Mouse (Mus musculus) stomach, embryonic 15.5 days (tissue): ENCODE data around the gene Ppp1r21. TPM values are rescaled to one million over a fixed set of nuclear protein-coding genes. Genes with fewer than 3 reads are reported as not detected.

ENCODE experiments used
- ATAC-seq: fragments of 200-750 bp; cut with Nextera tagmentation; 2 replicates; pipeline ENCODE4 v1.8.0; 2017; ENCODE audit warnings: low read depth, moderate number of reproducible peaks, moderate TSS enrichment; ENCODE audit not compliant: insufficient read depth, low FRiP score
- H3K27ac ChIP-seq: fragments of 300-500 bp; sonication (generic); 2 replicates; pipeline ENCODE4 v1.5.1; 2015; ENCODE audit warnings: mild to moderate bottlenecking, inconsistent platforms
- H3K27me3 ChIP-seq: fragments of 300-500 bp; sonication (generic); replicated peaks from 2 replicates; pipeline ENCODE4 v1.6.1; 2015; ENCODE audit warnings: inconsistent platforms
- H3K36me3 ChIP-seq: fragments of 300-500 bp; sonication (generic); 2 replicates; pipeline ENCODE4 v1.6.1; 2015; ENCODE audit warnings: inconsistent platforms
- H3K4me1 ChIP-seq: fragments of 300-500 bp; sonication (generic); 2 replicates; pipeline ENCODE4 v1.6.1; 2015; ENCODE audit warnings: inconsistent platforms
- H3K4me2 ChIP-seq: fragments of 300-500 bp; sonication (generic); 2 replicates; pipeline ENCODE4 v1.6.1; 2015; ENCODE audit warnings: mild to moderate bottlenecking, inconsistent platforms
- H3K4me3 ChIP-seq: fragments of 300-500 bp; sonication (generic); replicated peaks from 2 replicates; pipeline ENCODE4 v1.5.1; 2015; ENCODE audit warnings: inconsistent platforms
- H3K9ac ChIP-seq: fragments of 300-500 bp; sonication (generic); 2 replicates; pipeline ENCODE4 v1.6.1; 2015; ENCODE audit warnings: inconsistent platforms
- H3K9me3 ChIP-seq: fragments of 300-500 bp; sonication (generic); 2 replicates; pipeline ENCODE4 v1.6.1; 2016; ENCODE audit warnings: inconsistent platforms
- WGBS: fragments of 180-500 bp; shearing (Covaris S2); methylation state at CpG from one replicate; pipeline ENCODE4 v1.1.7; 2015; 5-methylcytosine and 5-hydroxymethylcytosine counted together
- polyA plus RNA-seq: library from polyadenylated mRNA; unstranded; fragments of >200 nt; fragmentation: Nextera tagmentation; extraction: Ambion mirVana; gene quantifications from 2 replicates; pipeline ENCODE4 v1.2.1, GENCODE M21; 2015

Gene Ppp1r21
- polyA plus RNA-seq, 1 experiment from 2014 or later = 21.7 TPM

GRCm38 (mm10) chr17:88636076-88636475 is 106.2 kb downstream of the Ppp1r21 start:
- no peak overlapping the region for H3K4me3 ChIP-seq
- H3K9ac ChIP-seq = no peak overlapping the region
- 80% methylated on average over 14 of the region's 14 CpGs for WGBS
- H3K36me3 ChIP-seq = 0 out of 2 replicates have a peak, but pooled peaks cover 4% of the 10 kb centered on the region
- H3K4me2 ChIP-seq = no peak overlapping the region
- no peak for ATAC-seq
- no peaks in the 10 kb centered on the region for H3K9me3 ChIP-seq
- H3K27ac ChIP-seq = no peak overlapping the region
- H3K27me3 ChIP-seq = no peaks in the 10 kb centered on the region
- H3K4me1 ChIP-seq = no peaks in the 10 kb centered on the region

- H3K4me3 ChIP-seq = no peak overlapping the region
- no peaks in the 10 kb centered on the region for H3K4me1 ChIP-seq
- 41% methylated on average over 12 of the region's 12 CpGs for WGBS
- ATAC-seq = no peak
- H3K27ac ChIP-seq = no peak overlapping the region
- H3K4me2 ChIP-seq = no peak overlapping the region
- H3K27me3 ChIP-seq = no peaks in the 10 kb centered on the region
- H3K9me3 ChIP-seq = no peaks in the 10 kb centered on the region
- H3K36me3 ChIP-seq = 0 out of 2 replicates have a peak, but pooled peaks cover 4% of the 10 kb centered on the region
- H3K9ac ChIP-seq = no peak overlapping the region
Observed at GRCm38 (mm10) chr17:88636587-88636986, 106.7 kb downstream of the Ppp1r21 start.

Other genes starting within 250 kb of the Ppp1r21 start
- 16.8 and 17.8 TPM in 2 replicates for gene Foxn2, start 89.4 kb upstream of the Ppp1r21 start, polyA plus RNA-seq
- 5.1 and 5.9 TPM in 2 replicates for gene Ston1, start 67.6 kb downstream of the Ppp1r21 start, polyA plus RNA-seq
- 0.18 and 0.44 TPM in 2 replicates for gene Gtf2a1l, start 138.5 kb downstream of the Ppp1r21 start, polyA plus RNA-seq